Mouse (Mus musculus): ENCODE measurements around the gene Fshr. TPM values are rescaled to one million over a fixed set of nuclear protein-coding genes. Genes with fewer than 3 reads are reported as not detected.

Gene Fshr
- total and polyA plus RNA-seq, 2 experiments from 2014 or later: not detected

DNA sequence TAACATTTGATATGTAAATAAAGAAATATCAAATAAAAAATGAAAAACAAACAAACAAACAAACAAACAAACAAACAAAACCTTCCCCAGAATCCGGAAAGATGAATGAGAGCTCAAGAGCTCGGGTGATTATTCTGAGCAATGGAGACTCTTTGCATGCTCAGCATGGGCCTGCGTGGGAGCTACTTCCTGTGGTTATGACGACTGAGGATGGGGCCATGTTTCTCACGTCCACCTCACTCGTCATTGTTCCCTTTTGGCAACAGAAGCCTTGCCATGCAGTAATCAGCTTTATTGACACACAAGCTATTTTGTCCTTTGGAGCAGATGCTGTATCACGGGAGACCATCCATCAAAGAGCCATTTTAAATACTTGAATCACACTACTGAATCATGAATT lies 191.8 kb downstream of the Fshr start:
- Histone ChIP-seq H3K4me1 (ENCODE audit: insufficient read depth, low read length) (no peaks in the 10 kb centered on the region), H3K27ac (no peak overlapping the region), H3K9me3 (ENCODE audit: low read length) (no peaks in the 10 kb centered on the region), H3K36me3 (ENCODE audit: insufficient read depth, low read length) (no peaks in the 10 kb centered on the region), H3K9ac (replicated peaks; ENCODE audit: low read length) (no peak overlapping the region), H3K4me2 (ENCODE audit: low read depth, low read length) (no peak overlapping the region), H3K27me3 (ENCODE audit: insufficient read depth, low read length) (no peaks in the 10 kb centered on the region), H3K4me3 (ENCODE audit: low read length) (no peak overlapping the region)
- WGBS: 47% methylated on average over 7 of the region's 7 CpGs
- DNase-seq (ENCODE audit: low spot score) (no peak), ATAC-seq (no peak)
- no peak for TF ChIP-seq CTCF (IDR thresholded peaks at IDR 0.05; ENCODE audit: low read depth)

DNA sequence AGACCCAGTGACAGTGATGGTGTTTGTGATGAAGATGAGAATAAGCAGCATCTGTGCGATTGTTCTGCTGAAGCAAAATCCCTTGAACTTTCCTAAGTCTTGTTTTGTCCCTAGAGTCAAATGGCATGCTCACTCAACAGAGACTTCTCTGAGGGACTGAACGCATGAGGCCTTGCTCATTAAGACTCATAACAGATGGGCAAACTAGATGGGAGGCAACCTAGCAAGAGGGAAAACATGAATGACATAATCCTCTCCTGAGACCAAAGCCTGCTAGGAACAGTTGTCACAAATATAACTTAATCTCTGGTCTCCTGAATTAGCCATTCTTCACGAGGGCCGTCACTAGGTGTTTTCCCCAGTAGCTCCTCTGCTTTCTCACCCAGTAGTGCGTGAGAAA lies 194.5 kb downstream of the Fshr start:
- ATAC-seq: no peak
- WGBS: 70% methylated on average over 5 of the region's 5 CpGs
- TF ChIP-seq CTCF (IDR thresholded peaks at IDR 0.05; ENCODE audit: low read depth): no peak

DNA sequence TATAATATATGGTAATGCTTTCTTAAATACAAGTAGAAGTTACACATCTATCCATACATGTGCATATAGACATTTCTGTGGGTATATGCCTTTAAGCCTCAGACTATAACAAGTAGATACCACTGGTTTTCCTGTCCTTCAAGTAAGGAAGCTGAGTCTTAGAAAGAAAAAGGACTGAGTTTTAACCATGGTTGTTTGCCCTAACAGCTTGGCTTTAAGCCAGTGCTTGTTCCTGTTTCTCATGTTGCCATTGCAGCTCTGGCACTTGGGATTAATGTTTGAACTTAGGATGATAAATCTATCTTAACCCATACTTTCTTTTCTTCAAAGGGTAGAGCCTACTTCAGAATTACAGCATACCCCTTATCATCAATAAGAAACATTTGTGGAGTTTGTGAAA lies 200.6 kb downstream of the Fshr start:
- Histone ChIP-seq H3K36me3 (ENCODE audit: insufficient read depth, low read length) (no peaks in the 10 kb centered on the region), H3K27ac (no peak overlapping the region)
- no peak for TF ChIP-seq CTCF (IDR thresholded peaks at IDR 0.05; ENCODE audit: low read depth)

More for the DNA sequence above, 194.5 kb downstream of the Fshr start:
- Histone ChIP-seq H3K36me3 (ENCODE audit: insufficient read depth, low read length) (no peaks in the 10 kb centered on the region), H3K9me3 (ENCODE audit: low read length) (no peaks in the 10 kb centered on the region), H3K4me2 (ENCODE audit: low read depth, low read length) (no peak overlapping the region), H3K27me3 (ENCODE audit: insufficient read depth, low read length) (no peaks in the 10 kb centered on the region), H3K4me1 (ENCODE audit: insufficient read depth, low read length) (no peaks in the 10 kb centered on the region), H3K9ac (replicated peaks; ENCODE audit: low read length) (no peak overlapping the region), H3K27ac (no peak overlapping the region), H3K4me3 (ENCODE audit: low read length) (no peak overlapping the region)
- no peak for DNase-seq (ENCODE audit: low spot score)

DNA sequence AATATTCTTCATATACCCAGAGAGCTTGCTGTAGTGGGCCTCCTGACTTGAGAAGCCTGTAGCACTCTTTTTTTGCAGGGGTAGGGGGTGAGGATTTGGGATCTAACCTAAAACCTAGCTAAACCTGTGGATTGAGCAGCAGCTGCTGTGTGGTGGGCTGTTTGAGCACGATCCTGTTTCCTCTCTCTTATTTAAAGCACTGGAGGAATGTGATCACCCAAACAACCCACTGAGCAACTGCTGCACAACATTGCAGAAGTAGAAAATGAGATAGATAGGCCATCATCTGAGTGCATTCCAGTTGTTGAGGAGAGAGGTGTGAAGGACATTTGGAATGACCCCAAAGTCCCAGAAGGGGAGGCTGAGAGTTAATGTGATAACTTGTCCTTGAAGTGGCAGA lies 202.2 kb downstream of the Fshr start:
- Histone ChIP-seq H3K9ac (replicated peaks; ENCODE audit: low read length) (no peak overlapping the region), H3K9me3 (ENCODE audit: low read length) (no peaks in the 10 kb centered on the region), H3K4me1 (ENCODE audit: insufficient read depth, low read length) (no peaks in the 10 kb centered on the region), H3K27ac (no peak overlapping the region), H3K27me3 (ENCODE audit: insufficient read depth, low read length) (no peaks in the 10 kb centered on the region), H3K4me2 (ENCODE audit: low read depth, low read length) (no peak overlapping the region), H3K36me3 (ENCODE audit: insufficient read depth, low read length) (no peaks in the 10 kb centered on the region), H3K4me3 (ENCODE audit: low read length) (no peak overlapping the region)
- WGBS: 74% methylated on average over 1 of the region's 1 CpGs
- no peak for TF ChIP-seq CTCF (IDR thresholded peaks at IDR 0.05; ENCODE audit: low read depth)
- no peak for ATAC-seq
- DNase-seq (ENCODE audit: low spot score): no peak

More for the DNA sequence above, 200.6 kb downstream of the Fshr start:
- Histone ChIP-seq H3K4me1 (ENCODE audit: insufficient read depth, low read length) (no peaks in the 10 kb centered on the region), H3K4me2 (ENCODE audit: low read depth, low read length) (no peak overlapping the region), H3K9me3 (ENCODE audit: low read length) (no peaks in the 10 kb centered on the region), H3K27me3 (ENCODE audit: insufficient read depth, low read length) (no peaks in the 10 kb centered on the region), H3K9ac (replicated peaks; ENCODE audit: low read length) (no peak overlapping the region), H3K4me3 (ENCODE audit: low read length) (no peak overlapping the region)
- DNase-seq (ENCODE audit: low spot score) (no peak), ATAC-seq (no peak)

DNA sequence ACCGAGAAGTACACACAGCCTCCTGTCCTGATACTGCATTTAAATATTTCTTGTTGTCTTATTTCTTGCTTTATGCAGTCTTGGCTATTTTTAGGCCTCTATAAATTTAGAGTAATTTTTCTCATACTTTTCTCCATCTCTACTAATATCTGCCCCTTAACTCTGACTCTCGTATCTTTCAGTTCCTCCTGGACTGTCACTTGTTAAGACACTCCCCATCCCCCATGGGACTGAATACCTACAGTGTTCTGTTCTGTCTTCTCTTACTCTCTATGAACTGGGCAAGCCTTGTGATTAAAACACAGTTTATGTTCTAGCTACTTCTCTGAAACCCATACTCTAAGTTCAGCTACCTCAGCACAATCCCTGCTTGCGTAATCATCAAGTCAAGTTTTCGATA lies 209.2 kb downstream of the Fshr start:
- WGBS: 87% methylated on average over 4 of the region's 4 CpGs
- Histone ChIP-seq H3K4me2 (ENCODE audit: low read depth, low read length) (no peak overlapping the region), H3K36me3 (ENCODE audit: insufficient read depth, low read length) (no peaks in the 10 kb centered on the region), H3K4me1 (ENCODE audit: insufficient read depth, low read length) (no peaks in the 10 kb centered on the region), H3K27ac (no peak overlapping the region), H3K4me3 (ENCODE audit: low read length) (no peak overlapping the region), H3K27me3 (ENCODE audit: insufficient read depth, low read length) (no peaks in the 10 kb centered on the region), H3K9ac (replicated peaks; ENCODE audit: low read length) (no peak overlapping the region), H3K9me3 (ENCODE audit: low read length) (no peaks in the 10 kb centered on the region)
- TF ChIP-seq CTCF (IDR thresholded peaks at IDR 0.05; ENCODE audit: low read depth): no peak
- no peak for DNase-seq (ENCODE audit: low spot score)
- no peak for ATAC-seq

DNA sequence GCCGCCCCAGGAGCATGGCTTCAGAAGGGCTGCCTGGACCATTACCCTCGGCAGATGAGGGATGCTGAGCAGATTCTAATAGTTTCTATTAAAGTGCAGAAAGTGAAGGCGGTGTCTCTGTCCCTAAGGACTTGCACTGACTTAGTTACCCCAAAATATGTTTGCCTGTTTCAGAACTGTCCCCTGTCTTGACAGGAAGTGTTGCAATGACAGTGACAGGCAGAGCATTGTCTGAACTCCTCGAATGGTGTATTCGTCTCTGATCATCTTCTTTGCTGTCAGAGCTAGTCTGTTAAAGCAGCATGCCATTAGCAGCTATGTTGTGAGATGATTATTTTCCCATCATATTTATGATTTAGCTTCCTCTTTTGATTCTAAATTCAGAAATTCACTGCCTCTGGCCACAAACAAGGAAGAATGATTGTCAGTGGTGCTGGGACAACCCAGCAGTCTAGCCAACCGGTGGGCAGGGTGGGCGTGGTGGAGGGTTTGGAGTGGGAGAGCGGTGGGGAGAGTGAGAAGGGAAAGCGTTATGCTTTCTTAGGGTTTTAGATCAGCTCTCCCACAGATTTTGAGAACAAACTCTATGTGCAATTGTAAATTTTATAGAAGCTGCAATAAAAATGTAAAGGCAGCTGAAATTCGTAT lies 219.6 kb downstream of the Fshr start:
- no peak for TF ChIP-seq CTCF (IDR thresholded peaks at IDR 0.05; ENCODE audit: low read depth)
- ATAC-seq: no peak
- Histone ChIP-seq H3K27me3 (ENCODE audit: insufficient read depth, low read length) (no peaks in the 10 kb centered on the region), H3K9me3 (ENCODE audit: low read length) (no peaks in the 10 kb centered on the region), H3K9ac (replicated peaks; ENCODE audit: low read length) (no peak overlapping the region), H3K4me3 (ENCODE audit: low read length) (no peak overlapping the region), H3K36me3 (ENCODE audit: insufficient read depth, low read length) (no peaks in the 10 kb centered on the region), H3K27ac (no peak overlapping the region), H3K4me1 (ENCODE audit: insufficient read depth, low read length) (no peaks in the 10 kb centered on the region), H3K4me2 (ENCODE audit: low read depth, low read length) (no peak overlapping the region)
- 67% methylated on average over 10 of the region's 10 CpGs for WGBS
- DNase-seq (ENCODE audit: low spot score): no peak

DNA sequence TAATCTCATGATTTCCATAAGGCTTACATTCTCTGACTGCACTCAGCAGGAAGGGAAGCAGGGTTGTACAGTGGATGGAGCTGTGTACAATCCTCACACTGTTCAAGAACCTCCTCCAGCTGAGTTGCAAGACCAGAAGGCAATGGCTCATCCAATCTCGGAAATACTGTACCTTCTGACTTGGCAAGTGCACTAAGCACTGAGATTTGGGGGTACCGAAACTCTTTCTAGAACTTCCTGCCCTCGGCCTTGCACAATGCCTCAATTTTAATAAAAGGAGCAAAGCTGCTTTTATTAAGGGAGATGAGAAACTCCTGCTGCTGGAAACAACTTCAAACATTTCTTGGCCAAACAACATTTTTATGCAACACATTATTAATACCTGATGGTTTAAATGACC lies 225.9 kb downstream of the Fshr start:
- no peaks in the 10 kb centered on the region for H3K9me3 ChIP-seq (ENCODE audit: low read length)
- DNase-seq (ENCODE audit: low spot score) (no peak), ATAC-seq (no peak)
- H3K27me3 ChIP-seq (ENCODE audit: insufficient read depth, low read length): no peaks in the 10 kb centered on the region
- no peak for TF ChIP-seq CTCF (IDR thresholded peaks at IDR 0.05; ENCODE audit: low read depth)
- no peak overlapping the region for H3K27ac ChIP-seq
- no peak overlapping the region for H3K4me3 ChIP-seq (ENCODE audit: low read length)
- H3K4me2 ChIP-seq (ENCODE audit: low read depth, low read length): no peak overlapping the region
- H3K9ac ChIP-seq (replicated peaks; ENCODE audit: low read length): no peak overlapping the region
- H3K4me1 ChIP-seq (ENCODE audit: insufficient read depth, low read length): no peaks in the 10 kb centered on the region
- no peaks in the 10 kb centered on the region for H3K36me3 ChIP-seq (ENCODE audit: insufficient read depth, low read length)
- WGBS: 83% methylated on average over 3 of the region's 3 CpGs
